Mouse (Mus musculus): Measurements from ENCODE around the gene Usf3. TPM values are rescaled to one million over a fixed set of nuclear protein-coding genes. Genes with fewer than 3 reads are reported as not detected.

Gene Usf3
- polyA plus RNA-seq, 1 experiment, result 12.0 TPM

GRCm38 (mm10) chr16:44226706-44227291, 53.8 kb downstream of the Usf3 start:
- Histone ChIP-seq H3K27ac (ENCODE audit: control insufficient read depth, insufficient read depth, low read depth, low read length, poor library complexity) (no peak overlapping the region; the same call in 1 of the 2 replicates), H3K4me3 (replicated peaks; ENCODE audit: control insufficient read depth, low read depth, low read length) (no peak overlapping the region), H3K4me1 (ENCODE audit: control insufficient read depth, insufficient read depth, low read length) (no peaks in the 10 kb centered on the region)
- no peak for TF ChIP-seq POLR2A (IDR thresholded peaks at IDR 0.05; ENCODE audit: borderline replicate concordance, control insufficient read depth, low read depth, low read length)
- 86% methylated on average over 13 of the region's 13 CpGs for WGBS

GRCm38 (mm10) chr16:44233019-44233418, 60.0 kb downstream of the Usf3 start:
- 86% methylated on average over 7 of the region's 7 CpGs for WGBS
- no peak overlapping the region for H3K4me3 ChIP-seq (replicated peaks; ENCODE audit: control insufficient read depth, low read depth, low read length)
- H3K27ac ChIP-seq (ENCODE audit: control insufficient read depth, insufficient read depth, low read depth, low read length, poor library complexity), result no peak overlapping the region
- no peaks in the 10 kb centered on the region for H3K4me1 ChIP-seq (ENCODE audit: control insufficient read depth, insufficient read depth, low read length)
- TF ChIP-seq POLR2A (IDR thresholded peaks at IDR 0.05; ENCODE audit: borderline replicate concordance, control insufficient read depth, low read depth, low read length) (no peak), CTCF (IDR thresholded peaks at IDR 0.05; ENCODE audit: control insufficient read depth, insufficient read depth, low read length) (no peak)

DNA sequence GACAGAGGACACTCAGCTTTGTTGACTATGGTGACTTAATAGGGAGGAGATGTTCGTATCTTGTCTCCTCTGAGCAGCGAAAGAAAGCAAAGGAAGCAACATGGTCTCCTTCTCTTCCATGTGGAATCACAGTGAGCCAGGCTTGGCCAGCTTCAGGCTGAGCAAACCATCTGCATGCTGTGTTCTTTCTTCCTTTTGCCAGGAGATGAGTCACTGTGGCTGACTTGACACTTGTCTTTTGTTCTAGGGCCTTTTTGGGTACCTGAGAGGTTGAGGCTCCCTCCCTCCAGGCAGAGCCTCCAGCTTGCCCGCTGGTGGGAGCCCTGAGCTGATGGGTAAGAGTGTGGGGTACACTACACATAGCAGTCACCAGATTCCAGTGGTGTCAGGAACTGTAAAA, 64.8 kb downstream of the Usf3 start:
- Histone ChIP-seq H3K4me3 (replicated peaks; ENCODE audit: control insufficient read depth, low read depth, low read length) (no peak overlapping the region), H3K27ac (ENCODE audit: control insufficient read depth, insufficient read depth, low read depth, low read length, poor library complexity) (no peak overlapping the region), H3K4me1 (ENCODE audit: control insufficient read depth, insufficient read depth, low read length) (no peaks in the 10 kb centered on the region; the same call in 1 of the 2 replicates)
- WGBS, result 89% methylated on average over 3 of the region's 3 CpGs
- TF ChIP-seq POLR2A (IDR thresholded peaks at IDR 0.05; ENCODE audit: borderline replicate concordance, control insufficient read depth, low read depth, low read length) (no peak), CTCF (IDR thresholded peaks at IDR 0.05; ENCODE audit: control insufficient read depth, insufficient read depth, low read length) (no peak)

DNA sequence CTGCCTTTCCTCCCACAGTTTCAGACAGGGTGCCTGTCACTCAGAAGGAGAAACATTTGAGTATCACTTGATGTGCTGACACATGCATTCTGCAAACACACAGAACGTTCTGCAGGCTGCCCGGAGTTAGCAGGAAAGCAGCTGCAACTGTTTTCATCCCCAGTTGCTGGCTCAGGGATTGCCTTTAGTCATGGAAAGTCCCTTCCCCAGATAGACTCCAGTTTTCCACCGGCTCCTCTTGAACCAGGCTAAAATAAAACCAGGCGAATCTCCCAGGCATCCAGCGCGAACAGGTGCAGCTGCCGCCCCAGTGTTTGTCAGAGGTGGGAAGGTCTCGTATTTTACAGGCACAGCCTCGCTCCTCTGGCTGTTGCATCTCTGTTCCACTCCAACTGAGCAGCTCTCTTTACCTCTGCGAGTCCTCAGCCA, 65.8 kb downstream of the Usf3 start:
- no peak for TF ChIP-seq CTCF (IDR thresholded peaks at IDR 0.05; ENCODE audit: control insufficient read depth, insufficient read depth, low read length)
- no peak for TF ChIP-seq POLR2A (IDR thresholded peaks at IDR 0.05; ENCODE audit: borderline replicate concordance, control insufficient read depth, low read depth, low read length)
- Histone ChIP-seq H3K27ac (ENCODE audit: control insufficient read depth, insufficient read depth, low read depth, low read length, poor library complexity) (no peak overlapping the region), H3K4me1 (ENCODE audit: control insufficient read depth, insufficient read depth, low read length) (no peaks in the 10 kb centered on the region; the same call in 1 of the 2 replicates), H3K4me3 (replicated peaks; ENCODE audit: control insufficient read depth, low read depth, low read length) (no peak overlapping the region)
- WGBS, result 76% methylated on average over 10 of the region's 10 CpGs

GRCm38 (mm10) chr16:44240406-44240805, 67.4 kb downstream of the Usf3 start:
- Histone ChIP-seq H3K27ac (ENCODE audit: control insufficient read depth, insufficient read depth, low read depth, low read length, poor library complexity) (no peak overlapping the region), H3K4me3 (replicated peaks; ENCODE audit: control insufficient read depth, low read depth, low read length) (no peak overlapping the region), H3K4me1 (ENCODE audit: control insufficient read depth, insufficient read depth, low read length) (no peaks in the 10 kb centered on the region; the same call in 1 of the 2 replicates)
- WGBS, result 66% methylated on average over 8 of the region's 8 CpGs
- TF ChIP-seq CTCF (IDR thresholded peaks at IDR 0.05; ENCODE audit: control insufficient read depth, insufficient read depth, low read length) (no peak), POLR2A (IDR thresholded peaks at IDR 0.05; ENCODE audit: borderline replicate concordance, control insufficient read depth, low read depth, low read length) (no peak)

GRCm38 (mm10) chr16:44242633-44243032, 69.6 kb downstream of the Usf3 start:
- H3K4me3 ChIP-seq (replicated peaks; ENCODE audit: control insufficient read depth, low read depth, low read length), result no peak overlapping the region
- TF ChIP-seq POLR2A (IDR thresholded peaks at IDR 0.05; ENCODE audit: borderline replicate concordance, control insufficient read depth, low read depth, low read length) (no peak), CTCF (IDR thresholded peaks at IDR 0.05; ENCODE audit: control insufficient read depth, insufficient read depth, low read length) (peak; percentile 77)
- no peak overlapping the region for H3K27ac ChIP-seq (ENCODE audit: control insufficient read depth, insufficient read depth, low read depth, low read length, poor library complexity)
- 3% methylated on average over 1 of the region's 1 CpGs for WGBS
- no peaks in the 10 kb centered on the region; the same call in 1 of the 2 replicates for H3K4me1 ChIP-seq (ENCODE audit: control insufficient read depth, insufficient read depth, low read length)

DNA sequence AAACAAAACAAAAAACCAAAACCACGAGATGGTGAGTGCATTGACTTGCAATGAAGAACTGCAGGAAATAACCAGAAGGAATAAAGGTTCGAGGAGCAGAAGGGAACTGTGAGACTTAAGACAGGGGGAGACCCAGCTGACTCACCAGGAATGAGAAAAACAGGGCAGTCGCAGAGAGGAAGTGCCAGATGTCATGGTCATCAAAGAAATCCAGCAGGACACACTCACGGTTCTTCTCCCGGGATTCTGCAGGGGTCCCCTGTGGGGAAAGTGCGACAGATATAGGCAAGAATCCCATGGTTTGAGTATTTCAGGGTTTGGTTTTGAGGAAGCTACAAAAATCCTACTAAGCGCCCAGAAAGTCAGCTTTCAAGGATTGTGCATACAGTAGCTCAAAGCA, 70.3 kb downstream of the Usf3 start:
- Histone ChIP-seq H3K27ac (ENCODE audit: control insufficient read depth, insufficient read depth, low read depth, low read length, poor library complexity) (no peak overlapping the region), H3K4me1 (ENCODE audit: control insufficient read depth, insufficient read depth, low read length) (no peaks in the 10 kb centered on the region; the same call in 1 of the 2 replicates), H3K4me3 (replicated peaks; ENCODE audit: control insufficient read depth, low read depth, low read length) (no peak overlapping the region)
- TF ChIP-seq CTCF (IDR thresholded peaks at IDR 0.05; ENCODE audit: control insufficient read depth, insufficient read depth, low read length), result no peak
- TF ChIP-seq POLR2A (IDR thresholded peaks at IDR 0.05; ENCODE audit: borderline replicate concordance, control insufficient read depth, low read depth, low read length), result no peak
- 51% methylated on average over 7 of the region's 7 CpGs for WGBS

- H3K4me3 ChIP-seq (replicated peaks; ENCODE audit: control insufficient read depth, low read depth, low read length), result no peak overlapping the region
- WGBS, result 56% methylated on average over 10 of the region's 10 CpGs
- TF ChIP-seq CTCF (IDR thresholded peaks at IDR 0.05; ENCODE audit: control insufficient read depth, insufficient read depth, low read length) (no peak), POLR2A (IDR thresholded peaks at IDR 0.05; ENCODE audit: borderline replicate concordance, control insufficient read depth, low read depth, low read length) (no peak)
- H3K4me1 ChIP-seq (ENCODE audit: control insufficient read depth, insufficient read depth, low read length), result no peaks in the 10 kb centered on the region
- H3K27ac ChIP-seq (ENCODE audit: control insufficient read depth, insufficient read depth, low read depth, low read length, poor library complexity), result no peak overlapping the region
Measured at GRCm38 (mm10) chr16:44249985-44250384, 76.9 kb downstream of the Usf3 start.

GRCm38 (mm10) chr16:44252735-44253134, 79.7 kb downstream of the Usf3 start:
- 87% methylated on average over 3 of the region's 3 CpGs for WGBS
- H3K4me3 ChIP-seq (replicated peaks; ENCODE audit: control insufficient read depth, low read depth, low read length), result no peak overlapping the region
- TF ChIP-seq POLR2A (IDR thresholded peaks at IDR 0.05; ENCODE audit: borderline replicate concordance, control insufficient read depth, low read depth, low read length) (no peak), CTCF (IDR thresholded peaks at IDR 0.05; ENCODE audit: control insufficient read depth, insufficient read depth, low read length) (no peak)
- no peaks in the 10 kb centered on the region for H3K4me1 ChIP-seq (ENCODE audit: control insufficient read depth, insufficient read depth, low read length)
- no peak overlapping the region for H3K27ac ChIP-seq (ENCODE audit: control insufficient read depth, insufficient read depth, low read depth, low read length, poor library complexity)
